Comparison of ENCODE assay signal across 8 mouse cellular contexts in genomic region chr9:33000691-33001164, GRCm38 (mm10).
DNase-seq lines count a peak whose midpoint lies in the region; ATAC-seq and TF ChIP-seq lines count a peak whose summit lies in the region.

No protein-coding gene starts in this region.

- no peaks in the 10 kb centered on the region for H3K27me3 ChIP-seq in lung, postnatal 0 days (replicated peaks; ENCODE audit: insufficient read depth, low read length)
- no peaks in the 10 kb centered on the region for H3K27me3 ChIP-seq in heart, adult 2 months (ENCODE audit: control insufficient read depth, insufficient read depth, low read length)
- H3K27me3 ChIP-seq in kidney, postnatal 0 days (ENCODE audit: insufficient read depth, low read length) = no peaks in the 10 kb centered on the region
- no peaks in the 10 kb centered on the region for H3K27me3 ChIP-seq in stomach, postnatal 0 days (ENCODE audit: control insufficient read depth, insufficient read depth, low read length)
- no peaks in the 10 kb centered on the region for H3K27me3 ChIP-seq in forebrain, embryonic 13.5 days
- H3K27me3 ChIP-seq in forebrain, embryonic 10.5 days (ENCODE audit: poor library complexity, severe bottlenecking) = no peaks in the 10 kb centered on the region

- 42% methylated on average over 7 of the region's 7 CpGs for WGBS in lung, postnatal 0 days
- 16% methylated on average over 7 of the region's 7 CpGs for WGBS in heart, adult 2 months
- 40% methylated on average over 7 of the region's 7 CpGs for WGBS in kidney, postnatal 0 days
- 43% methylated on average over 7 of the region's 7 CpGs for WGBS in stomach, postnatal 0 days
- 66% methylated on average over 7 of the region's 7 CpGs for WGBS in forebrain, embryonic 13.5 days
- 70% methylated on average over 7 of the region's 7 CpGs for WGBS in forebrain, embryonic 10.5 days

- no peaks in the 10 kb centered on the region for H3K4me1 ChIP-seq in lung, postnatal 0 days (ENCODE audit: insufficient read depth, low read depth, low read length)
- H3K4me1 ChIP-seq in heart, adult 2 months (ENCODE audit: control insufficient read depth, insufficient read depth, low read length) = peaks cover 2% of the 10 kb centered on the region
- H3K4me1 ChIP-seq in kidney, postnatal 0 days (replicated peaks; ENCODE audit: insufficient read depth, low read length) = no peaks in the 10 kb centered on the region
- no peaks in the 10 kb centered on the region for H3K4me1 ChIP-seq in stomach, postnatal 0 days (replicated peaks; ENCODE audit: control insufficient read depth, insufficient read depth)
- no peaks in the 10 kb centered on the region for H3K4me1 ChIP-seq in forebrain, embryonic 13.5 days
- peaks cover 9% of the 10 kb centered on the region; the same call in 1 of the 2 replicates for H3K4me1 ChIP-seq in forebrain, embryonic 10.5 days

- no peak for TF ChIP-seq EP300 in lung, postnatal 0 days (IDR thresholded peaks at IDR 0.05)
- no peak for TF ChIP-seq EP300 in heart, adult 2 months (IDR thresholded peaks at IDR 0.05; ENCODE audit: insufficient read depth, low read depth, low read length)
- no peak for TF ChIP-seq EP300 in stomach, postnatal 0 days (optimal IDR thresholded peaks at IDR 0.05)

- H3K36me3 ChIP-seq in lung, postnatal 0 days (ENCODE audit: insufficient read depth, low read length) = no peaks in the 10 kb centered on the region
- no peaks in the 10 kb centered on the region for H3K36me3 ChIP-seq in heart, adult 2 months (ENCODE audit: control insufficient read depth, insufficient read depth, low read length)
- no peaks in the 10 kb centered on the region for H3K36me3 ChIP-seq in kidney, postnatal 0 days (ENCODE audit: insufficient read depth, low read length)
- no peaks in the 10 kb centered on the region for H3K36me3 ChIP-seq in stomach, postnatal 0 days (ENCODE audit: control insufficient read depth, insufficient read depth, low read length)
- no peaks in the 10 kb centered on the region for H3K36me3 ChIP-seq in forebrain, embryonic 13.5 days (ENCODE audit: poor library complexity, severe bottlenecking)
- H3K36me3 ChIP-seq in forebrain, embryonic 10.5 days (replicated peaks) = no peaks in the 10 kb centered on the region

- no peak overlapping the region for H3K27ac ChIP-seq in lung, postnatal 0 days (ENCODE audit: low read length)
- peak overlapping the region; percentile 2 for H3K27ac ChIP-seq in heart, adult 2 months
- H3K27ac ChIP-seq in kidney, postnatal 0 days = no peak overlapping the region
- H3K27ac ChIP-seq in stomach, postnatal 0 days (replicated peaks) = no peak overlapping the region
- H3K27ac ChIP-seq in forebrain, embryonic 13.5 days = no peak overlapping the region
- no peak overlapping the region for H3K27ac ChIP-seq in forebrain, embryonic 10.5 days

- 0 out of 2 replicates have a peak overlapping the region, but pooled peaks have one; percentile 19 for H3K4me2 ChIP-seq in lung, postnatal 0 days (replicated peaks; ENCODE audit: low read depth, low read length)
- peak overlapping the region; percentile 19 for H3K4me2 ChIP-seq in kidney, postnatal 0 days (ENCODE audit: low read length)
- H3K4me2 ChIP-seq in stomach, postnatal 0 days (replicated peaks; ENCODE audit: low read depth) = peak overlapping the region; percentile 19; the same call in 1 of the 2 replicates
- no peak overlapping the region for H3K4me2 ChIP-seq in forebrain, embryonic 13.5 days

- no peak for TF ChIP-seq CTCF in lung, postnatal 0 days (IDR thresholded peaks at IDR 0.05)
- TF ChIP-seq CTCF in heart, adult 2 months (IDR thresholded peaks at IDR 0.05) = no peak
- no peak for TF ChIP-seq CTCF in kidney, postnatal 0 days (IDR thresholded peaks at IDR 0.05; ENCODE audit: low read depth)
- no peak for TF ChIP-seq CTCF in stomach, postnatal 0 days (IDR thresholded peaks at IDR 0.05; ENCODE audit: low read depth)

- intact Hi-C loops in heart, adult 2 months (cut with DNase I) = loop anchor here (5.0 kb wide), 1 partner anchor 58 kb away; no protein-coding TSS in a partner anchor

- ATAC-seq in lung, postnatal 0 days = no peak
- no peak for ATAC-seq in kidney, postnatal 0 days (replicated peaks; ENCODE audit: low FRiP score, low read depth)
- ATAC-seq in stomach, postnatal 0 days (ENCODE audit: low FRiP score, low TSS enrichment) = no peak
- no peak for ATAC-seq in forebrain, embryonic 13.5 days

- H3K9me3 ChIP-seq in lung, postnatal 0 days (ENCODE audit: low read length) = no peaks in the 10 kb centered on the region
- H3K9me3 ChIP-seq in kidney, postnatal 0 days (replicated peaks; ENCODE audit: low read length) = no peaks in the 10 kb centered on the region
- no peaks in the 10 kb centered on the region for H3K9me3 ChIP-seq in stomach, postnatal 0 days (ENCODE audit: control insufficient read depth, low read length)
- H3K9me3 ChIP-seq in forebrain, embryonic 13.5 days (replicated peaks) = no peaks in the 10 kb centered on the region
- H3K9me3 ChIP-seq in forebrain, embryonic 10.5 days = peaks cover 4% of the 10 kb centered on the region

- H3K9ac ChIP-seq in lung, postnatal 0 days (replicated peaks; ENCODE audit: low read depth) = no peak overlapping the region
- no peak overlapping the region for H3K9ac ChIP-seq in heart, adult 2 months (ENCODE audit: low read depth, low read length)
- no peak overlapping the region for H3K9ac ChIP-seq in kidney, postnatal 0 days (ENCODE audit: low read depth, low read length)
- H3K9ac ChIP-seq in stomach, postnatal 0 days (ENCODE audit: low read length) = no peak overlapping the region
- no peak overlapping the region for H3K9ac ChIP-seq in forebrain, embryonic 13.5 days

- no peak for DNase-seq in lung, postnatal 0 days (ENCODE audit: low spot score)
- DNase-seq in lung, postnatal 36 days = no peak
- DNase-seq in heart, adult 2 months = peak; percentile 57 to 64
- peak; percentile 49 for DNase-seq in kidney, postnatal 0 days (ENCODE audit: low spot score)
- no peak for DNase-seq in stomach, postnatal 0 days (ENCODE audit: low spot score)
- DNase-seq in forebrain, embryonic 10.5 days (ENCODE audit: extremely low spot score, low spot score) = no peak
- no peak for DNase-seq in frontal cortex, postnatal 36 days (ENCODE audit: low spot score in 2 of 2)

- no peak for TF ChIP-seq POLR2A in heart, adult 2 months (IDR thresholded peaks at IDR 0.05; ENCODE audit: insufficient read depth, low read depth, low read length)

- H3K79me2 ChIP-seq in heart, adult 2 months (replicated peaks; ENCODE audit: control insufficient read depth, insufficient read depth, low read length) = no peaks in the 10 kb centered on the region

- no peak overlapping the region for H3K4me3 ChIP-seq in lung, postnatal 0 days (ENCODE audit: low read depth, low read length)
- H3K4me3 ChIP-seq in heart, adult 2 months = peak overlapping the region; percentile 23; the same call in 1 of the 2 replicates
- no peak overlapping the region for H3K4me3 ChIP-seq in kidney, postnatal 0 days (replicated peaks; ENCODE audit: low read depth, low read length)
- no peak overlapping the region for H3K4me3 ChIP-seq in stomach, postnatal 0 days (ENCODE audit: low read depth, low read length)
- H3K4me3 ChIP-seq in forebrain, embryonic 13.5 days = no peak overlapping the region
- H3K4me3 ChIP-seq in forebrain, embryonic 10.5 days = no peak overlapping the region

Comparison
In these comparisons a context has a peak if more than half of its experiments do, and no peak if none do; other contexts are left out.
1. DNase-seq: peak in heart, adult 2 months (2 of 2) and kidney, postnatal 0 days (single experiment); none in lung, postnatal 0 days (single experiment), lung, postnatal 36 days (single experiment), stomach, postnatal 0 days (single experiment), forebrain, embryonic 10.5 days (single experiment) and frontal cortex, postnatal 36 days (0 of 2).